Mouse (Mus musculus) adrenal gland, adult 2 months (tissue): ENCODE measurements around the gene Dap3. TPM values are rescaled to one million over a fixed set of nuclear protein-coding genes. Genes with fewer than 3 reads are reported as not detected.

ENCODE experiments used
- DNase-seq: peaks from one replicate; pipeline ENCODE4 v3.0.0; 2021
- long read RNA-seq: library from polyadenylated mRNA; stranded (forward); transcript quantifications from one replicate; pipeline ENCODE4 v2.0.0, GENCODE M21; 2021
- polyA plus RNA-seq: library from polyadenylated mRNA; depleted of rRNA; stranded (reverse); fragments of >200 nt; gene quantifications from 2 replicates; pipeline ENCODE4 v1.2.3, GENCODE M21; 2012; rRNA removed
- total RNA-seq, 2 experiments: library from RNA; stranded (reverse); gene quantifications; 2 replicates each; pipeline ENCODE4 v1.2.3; 2021

Gene Dap3
- 100 to 1,000 TPM; 129 to 130 TPM for total RNA-seq
- polyA plus RNA-seq = 26.2 and 30.4 TPM in 2 replicates
- long read RNA-seq, full-length matches to known transcripts = 52 of 68 reads
- long read RNA-seq, partial matches to known transcripts = 2 of 68 reads
- long read RNA-seq, other reads (novel, unspliced or antisense) = 14 of 68 reads

DNA sequence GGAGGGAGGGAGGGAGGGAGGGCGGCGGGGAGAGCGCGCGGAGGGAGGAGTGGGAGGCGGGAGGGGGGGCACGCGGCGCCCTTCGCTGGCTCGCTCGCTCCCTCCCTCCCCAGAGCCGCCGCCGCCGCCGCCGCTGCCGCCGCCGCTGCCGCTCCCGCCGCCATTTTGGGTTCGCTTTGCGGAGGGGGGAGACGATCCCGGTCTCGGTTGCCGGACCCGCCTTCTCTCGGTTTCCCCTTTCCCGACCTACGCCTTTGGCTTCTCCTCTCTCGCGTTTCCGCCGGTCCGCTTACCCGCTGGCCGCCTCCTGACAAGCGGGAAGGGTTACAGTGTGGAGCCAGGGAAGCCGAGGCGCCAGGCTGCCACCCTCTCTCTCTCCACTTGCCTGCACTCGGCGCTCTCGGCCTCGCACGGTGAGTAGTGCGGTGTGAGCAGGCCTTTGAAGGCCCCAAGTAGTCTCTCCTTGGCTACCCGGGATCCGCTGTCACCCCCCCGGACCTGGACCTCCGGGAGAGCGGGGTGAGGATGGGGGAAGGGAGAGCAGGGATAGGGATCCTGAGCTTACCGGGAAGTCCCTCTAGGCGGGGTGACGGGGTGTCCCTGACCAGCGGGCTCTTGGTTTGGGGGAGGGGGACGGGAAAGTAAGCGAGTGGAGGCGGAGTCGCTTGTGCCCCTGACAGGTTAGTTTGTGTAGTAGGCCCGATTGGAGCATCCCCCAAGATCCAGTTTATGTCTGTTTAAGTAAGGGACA lies at the start of gene Dap3, which contains the start of gene Ash1l:
Gene Dap3 (minus strand): TSS at position 606 of the 751 bp plus-strand sequence.
Gene Ash1l (plus strand): TSS at position 47 of the 751 bp plus-strand sequence.
- DNase-seq = peak; percentile 91

DNA sequence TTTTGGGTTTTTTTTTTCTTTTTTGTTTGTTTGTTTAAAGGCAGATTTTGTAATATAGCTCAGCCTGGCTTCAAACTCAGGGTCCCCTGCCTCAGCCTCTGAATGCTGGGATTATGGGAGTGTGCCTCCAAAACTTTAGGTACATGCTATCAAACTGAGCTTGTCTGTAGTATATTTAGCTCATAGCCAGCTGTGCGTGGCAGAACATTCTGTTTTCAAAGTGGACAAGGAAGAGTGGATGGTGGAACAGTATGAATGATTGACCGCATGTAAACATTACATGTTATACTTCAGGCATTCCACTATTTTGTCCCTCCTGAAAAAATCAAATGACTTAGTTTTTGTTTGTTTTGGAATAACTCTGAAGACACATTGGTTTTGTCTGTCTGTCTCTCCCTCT lies 41.8 kb upstream of the Dap3 start:
- DNase-seq = no peak

DNA sequence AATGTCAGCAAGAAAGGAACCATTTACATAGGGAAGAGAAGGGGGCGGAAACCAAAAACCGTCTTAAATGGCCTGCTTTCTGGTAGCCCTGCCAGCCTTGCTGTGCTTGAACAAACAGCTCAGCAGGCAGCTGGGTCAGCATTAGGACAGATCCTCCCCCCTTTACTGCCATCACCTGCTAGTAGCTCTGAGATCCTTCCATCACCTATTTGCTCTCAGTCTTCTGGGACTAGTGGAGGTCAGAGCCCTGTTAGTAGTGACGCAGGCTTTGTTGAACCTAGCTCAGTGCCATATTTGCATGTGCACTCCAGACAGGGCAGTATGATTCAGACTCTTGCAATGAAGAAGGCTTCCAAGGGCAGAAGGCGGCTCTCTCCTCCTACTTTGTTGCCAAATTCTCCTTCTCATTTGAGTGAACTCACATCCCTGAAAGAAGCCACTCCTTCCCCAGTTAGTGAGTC lies 33.0 kb upstream of the Dap3 start:
- DNase-seq = peak; percentile 83

DNA sequence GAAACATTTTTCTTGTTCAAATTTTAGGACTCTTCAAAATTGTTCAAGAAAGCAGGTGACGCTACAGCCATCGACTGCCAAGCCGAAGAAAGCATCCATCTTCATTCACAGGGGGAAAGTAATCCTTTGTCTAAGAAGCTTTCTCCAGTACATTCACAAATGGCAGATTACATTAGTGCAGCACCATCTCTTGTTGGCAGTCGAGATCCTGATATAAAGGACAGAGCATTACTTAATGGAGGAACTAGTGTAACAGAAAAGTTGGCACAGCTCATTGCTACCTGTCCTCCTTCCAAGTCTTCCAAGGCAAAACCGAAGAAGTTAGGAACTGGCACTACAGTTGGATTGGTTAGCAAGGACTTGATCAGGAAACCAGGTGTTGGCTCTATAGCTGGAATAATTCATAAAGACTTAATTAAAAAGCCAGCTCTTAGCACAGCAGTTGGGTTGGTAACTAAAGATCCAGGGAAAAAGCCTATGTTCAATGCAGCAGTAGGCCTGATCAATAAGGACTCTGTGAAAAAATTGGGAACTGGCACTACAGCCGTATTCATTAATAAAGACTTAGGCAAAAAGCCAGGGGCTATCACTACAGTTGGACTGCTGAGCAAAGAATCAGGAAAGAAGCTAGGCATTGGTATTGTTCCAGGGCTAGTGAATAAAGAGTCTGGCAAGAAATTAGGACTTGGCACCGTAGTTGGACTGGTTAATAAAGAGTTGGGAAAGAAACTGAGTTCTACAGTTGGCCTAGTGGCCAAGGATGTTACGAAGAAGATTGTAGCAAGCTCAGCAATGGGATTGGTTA lies 30.4 kb upstream of the Dap3 start:
- DNase-seq = peak; percentile 39

DNA sequence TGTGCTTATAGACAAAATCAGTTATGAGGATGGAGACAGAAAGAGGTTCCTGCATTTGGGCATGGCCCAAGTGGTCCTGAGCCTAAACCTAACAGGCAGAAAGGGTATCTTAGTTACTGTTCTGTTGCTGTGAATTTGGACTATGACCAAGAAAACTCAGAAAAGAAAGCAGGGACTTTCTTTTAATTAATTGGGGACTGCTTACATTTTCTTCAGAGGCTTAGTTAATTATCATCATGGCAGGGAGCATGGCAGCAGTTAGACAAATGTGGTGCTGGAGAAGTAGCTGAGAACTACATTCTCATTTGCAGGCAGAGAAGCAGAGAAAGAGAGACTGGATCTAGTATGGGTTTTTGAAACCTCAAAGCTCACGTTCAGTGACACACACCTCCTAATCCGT lies 24.0 kb upstream of the Dap3 start:
- DNase-seq = no peak

DNA sequence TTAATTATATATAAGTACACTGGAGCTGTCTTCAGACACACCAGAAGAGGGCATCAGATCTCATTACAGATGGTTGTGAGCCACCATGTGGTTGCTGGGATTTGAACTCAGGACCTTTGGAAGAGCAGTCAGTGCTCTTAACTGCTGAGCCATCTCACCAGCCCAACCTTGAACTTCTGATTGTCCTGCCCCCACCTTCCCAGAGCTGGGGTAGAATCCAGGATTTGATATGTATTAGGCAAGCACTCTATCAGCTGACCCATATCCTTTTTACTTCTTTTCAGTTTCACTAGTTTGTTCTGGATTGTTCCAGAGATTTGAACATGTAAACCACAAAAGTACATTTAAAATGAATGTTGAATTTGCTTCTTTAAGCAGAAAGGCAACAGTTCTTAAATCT lies 12.2 kb upstream of the Dap3 start:
- DNase-seq = peak; percentile 28

DNA sequence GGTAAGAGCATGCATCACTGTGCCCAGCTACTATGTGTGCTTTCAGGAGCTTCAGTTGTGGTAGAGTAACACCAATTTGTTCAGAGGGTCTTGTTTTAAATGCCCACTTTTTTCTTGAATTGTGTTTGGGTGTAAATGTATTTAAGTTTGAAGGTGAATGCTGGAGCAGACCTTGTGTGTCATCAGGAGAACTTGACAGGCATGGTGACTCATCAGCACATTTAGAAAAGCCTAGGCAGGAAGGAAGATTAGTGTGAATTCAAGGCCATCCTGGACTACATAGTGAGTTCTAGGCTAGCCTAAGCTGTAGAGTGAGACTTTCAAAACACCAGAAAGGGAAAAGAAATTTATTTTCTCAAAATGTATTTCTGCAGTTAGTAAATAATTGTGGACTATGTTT lies 2.8 kb upstream of the Dap3 start:
- DNase-seq = peak; percentile 28

DNA sequence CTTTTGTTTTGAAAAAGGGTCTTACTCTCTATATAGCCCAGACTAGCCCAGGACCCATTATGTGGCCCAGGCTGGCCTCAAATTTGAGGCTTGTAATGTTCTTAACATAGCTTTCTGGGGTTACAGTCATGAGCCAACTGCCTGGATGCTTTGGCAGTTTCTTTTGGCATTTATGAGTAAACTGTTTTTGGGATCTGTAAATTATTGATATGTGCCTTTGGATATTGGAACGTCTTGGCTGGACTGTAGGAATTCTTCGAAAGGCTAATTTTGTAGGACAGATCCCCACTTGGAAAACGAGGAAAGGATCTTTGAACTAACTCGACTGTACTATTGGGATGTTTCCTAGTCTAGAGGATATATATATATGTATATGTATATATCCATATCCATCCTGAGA lies 2.3 kb upstream of the Dap3 start:
- no peak for DNase-seq

DNA sequence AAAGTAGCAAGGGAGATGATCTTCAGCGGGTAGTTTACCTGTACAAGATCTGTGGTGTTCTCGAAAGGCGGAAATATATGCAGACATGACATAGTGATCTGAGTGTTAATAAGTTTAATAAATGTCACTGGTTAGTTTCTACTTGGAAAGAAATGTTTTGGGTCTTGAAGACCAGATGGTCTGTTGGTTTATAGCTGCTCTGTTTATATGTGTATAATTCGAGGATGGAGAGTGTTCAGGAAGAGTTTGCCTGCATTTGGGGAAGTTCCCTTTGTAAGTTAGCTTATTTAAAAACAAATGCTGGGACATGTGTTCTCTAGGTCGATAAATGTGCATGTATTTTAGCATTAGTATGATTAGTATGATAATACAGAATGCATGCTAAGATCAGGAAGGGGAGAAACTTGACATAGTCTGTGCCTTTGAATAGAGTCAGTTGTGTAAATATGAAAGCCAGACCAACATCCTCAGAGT lies 383 bp upstream of the Dap3 start:
- no peak for DNase-seq

DNA sequence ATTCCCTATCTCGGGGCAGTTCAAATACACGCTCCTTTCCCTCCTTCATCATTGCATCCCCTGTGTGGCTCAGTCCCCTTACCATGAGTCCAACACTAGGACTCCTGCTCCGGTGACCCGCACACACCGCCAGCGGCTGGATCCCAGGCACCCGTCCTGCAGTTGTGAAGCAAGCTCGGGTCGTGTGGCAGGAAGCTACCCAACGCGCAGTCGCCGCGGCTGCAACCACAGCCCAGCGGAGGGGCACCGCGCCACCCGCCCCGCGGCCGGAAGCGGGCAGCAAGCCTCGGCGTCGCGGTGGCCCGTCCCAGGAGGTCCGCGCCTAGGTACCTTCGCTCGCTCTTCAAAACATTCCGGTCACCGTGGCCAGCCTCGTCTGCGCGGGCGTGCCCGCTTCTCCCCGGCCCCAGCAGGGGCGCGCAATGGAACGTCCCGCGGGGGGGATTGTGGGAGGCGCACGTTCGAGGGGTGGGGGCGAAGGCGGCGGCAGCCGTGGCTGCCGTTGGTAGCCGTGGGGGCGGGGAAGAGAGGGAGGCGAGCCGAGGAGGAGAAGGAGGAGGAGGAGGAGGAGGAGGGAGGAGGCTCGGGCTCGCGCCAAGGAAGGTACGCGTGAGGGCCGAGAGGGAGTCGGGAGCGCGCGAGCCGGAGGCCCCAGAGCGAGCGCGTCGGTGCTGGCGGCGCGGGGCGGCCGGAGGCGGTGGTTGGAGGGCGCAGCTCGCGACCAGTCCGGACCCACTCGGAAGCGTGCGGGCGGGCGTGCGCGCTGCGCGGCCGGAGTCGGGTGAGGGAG lies 1.0 kb downstream of the Dap3 start:
- DNase-seq = peak; percentile 95

DNA sequence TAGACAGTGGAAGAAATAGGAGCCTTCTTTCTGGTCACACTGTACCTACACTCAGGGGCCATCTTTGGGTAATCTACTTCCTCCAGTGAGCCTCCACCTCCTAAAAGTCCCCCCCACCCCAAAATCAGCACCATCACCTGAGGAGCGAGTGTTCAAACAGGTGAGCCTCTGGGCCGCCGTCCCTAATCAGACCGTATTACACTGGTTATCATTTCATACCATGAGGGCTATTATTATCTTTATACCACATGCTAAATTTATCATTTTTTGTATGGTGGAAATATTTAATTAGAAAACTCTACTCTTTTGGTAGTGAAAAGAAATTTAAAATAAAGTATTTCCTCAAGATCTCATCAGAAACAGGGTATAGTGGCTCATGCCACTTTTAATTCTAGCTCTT lies 6.9 kb downstream of the Dap3 start:
- DNase-seq = no peak

DNA sequence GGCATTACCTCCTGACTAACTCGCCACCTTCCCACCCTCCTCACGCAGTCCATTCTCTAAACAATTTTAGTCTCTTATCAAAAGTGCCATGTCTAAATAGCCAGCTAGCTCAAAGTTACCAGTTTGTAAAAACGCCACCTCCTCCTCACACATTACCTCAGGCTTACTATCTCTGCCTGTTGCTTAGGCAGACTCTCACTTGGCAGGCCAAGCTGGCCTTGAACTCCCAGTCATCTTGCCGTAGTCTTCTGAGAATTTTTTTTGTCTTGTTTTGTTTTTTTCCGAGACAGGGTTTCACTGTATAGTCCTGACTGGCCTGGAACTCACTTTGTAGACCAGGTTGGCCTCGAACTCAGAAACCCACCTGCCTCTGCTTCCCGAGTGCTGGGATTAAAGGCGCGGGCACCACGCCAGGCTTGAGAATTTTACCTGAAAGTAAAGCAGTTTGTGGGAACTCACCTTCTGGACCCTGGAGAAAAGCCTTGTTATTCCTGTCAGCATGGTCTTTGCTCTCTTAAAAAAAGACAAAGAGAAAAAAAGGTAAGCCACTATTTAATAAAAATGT lies 8.6 kb downstream of the Dap3 start:
- peak; percentile 62 for DNase-seq

DNA sequence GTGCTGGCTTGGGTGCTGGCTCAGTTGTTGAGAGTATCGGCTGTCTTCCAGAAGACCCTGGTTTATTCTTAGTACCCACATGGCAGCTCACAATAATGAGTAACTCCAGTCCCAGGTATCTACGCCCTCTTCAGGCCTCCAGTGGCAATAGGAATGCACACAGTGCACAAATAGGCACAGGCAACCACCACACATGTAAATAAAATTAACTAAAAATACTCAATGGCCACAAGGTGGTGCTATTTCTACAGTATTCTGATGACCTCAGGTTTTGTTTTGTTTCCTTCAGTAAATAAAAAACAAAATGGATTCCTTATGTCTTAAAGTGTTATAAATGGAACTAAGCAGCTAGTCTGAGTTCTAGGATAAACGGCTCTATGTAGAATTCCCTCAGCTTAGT lies 11.2 kb downstream of the Dap3 start:
- no peak for DNase-seq

DNA sequence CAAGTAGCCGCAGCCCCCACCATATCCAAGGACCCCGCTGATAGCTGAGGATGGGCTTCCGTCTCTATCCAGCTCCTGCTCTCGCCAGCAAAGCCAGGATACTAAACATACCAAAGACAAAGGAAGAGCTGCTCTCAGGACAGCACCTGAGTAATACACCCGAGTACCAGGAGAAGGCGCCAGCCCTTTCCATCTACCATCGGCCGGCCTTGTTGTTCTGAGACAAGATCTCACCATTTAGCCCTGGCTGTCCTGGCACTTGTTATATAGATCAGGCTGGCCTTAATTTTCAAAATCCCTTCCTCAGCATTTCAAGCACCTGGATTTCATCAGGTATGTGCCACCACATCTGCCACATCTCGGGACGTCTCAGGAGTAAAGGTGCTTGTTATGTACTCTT lies 11.9 kb downstream of the Dap3 start:
- DNase-seq = no peak

DNA sequence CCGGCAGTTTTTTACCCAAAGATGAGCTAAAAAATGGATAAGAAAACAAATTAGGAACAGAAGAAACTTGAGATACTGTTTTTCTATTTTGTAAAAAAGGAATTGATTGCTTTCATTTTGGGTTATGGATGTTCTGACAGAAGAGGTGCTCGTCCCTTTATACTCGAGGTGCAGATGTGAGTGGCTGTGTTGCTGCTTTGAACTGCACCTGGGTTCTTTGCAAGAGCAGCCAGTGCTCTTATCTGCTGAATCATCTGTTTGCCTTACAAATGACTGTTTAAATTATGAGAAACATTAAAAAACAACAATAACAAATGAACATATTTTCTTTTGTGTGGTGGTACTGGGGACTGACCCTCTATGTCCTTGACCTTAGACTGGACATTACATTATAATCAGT lies 21.5 kb downstream of the Dap3 start:
- no peak for DNase-seq

DNA sequence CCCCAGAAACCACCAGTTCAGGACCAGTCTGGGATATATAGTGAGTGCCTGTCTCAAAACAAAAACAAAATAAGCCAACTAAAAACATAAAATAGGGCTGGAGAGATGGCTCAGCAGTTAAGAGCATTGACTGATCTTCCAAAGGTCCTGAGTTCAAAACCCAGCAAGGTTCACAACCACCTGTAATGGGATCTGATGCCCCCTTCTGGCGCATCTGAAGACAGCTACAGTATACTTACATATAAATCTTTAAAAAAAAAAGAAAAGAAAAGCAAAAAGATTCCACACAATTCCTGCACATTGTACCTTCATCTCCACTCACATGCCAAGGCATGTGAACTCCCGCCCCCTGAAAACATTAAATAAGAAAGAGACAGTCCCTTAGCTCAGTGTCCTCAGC lies 25.3 kb downstream of the Dap3 start:
- no peak for DNase-seq

DNA sequence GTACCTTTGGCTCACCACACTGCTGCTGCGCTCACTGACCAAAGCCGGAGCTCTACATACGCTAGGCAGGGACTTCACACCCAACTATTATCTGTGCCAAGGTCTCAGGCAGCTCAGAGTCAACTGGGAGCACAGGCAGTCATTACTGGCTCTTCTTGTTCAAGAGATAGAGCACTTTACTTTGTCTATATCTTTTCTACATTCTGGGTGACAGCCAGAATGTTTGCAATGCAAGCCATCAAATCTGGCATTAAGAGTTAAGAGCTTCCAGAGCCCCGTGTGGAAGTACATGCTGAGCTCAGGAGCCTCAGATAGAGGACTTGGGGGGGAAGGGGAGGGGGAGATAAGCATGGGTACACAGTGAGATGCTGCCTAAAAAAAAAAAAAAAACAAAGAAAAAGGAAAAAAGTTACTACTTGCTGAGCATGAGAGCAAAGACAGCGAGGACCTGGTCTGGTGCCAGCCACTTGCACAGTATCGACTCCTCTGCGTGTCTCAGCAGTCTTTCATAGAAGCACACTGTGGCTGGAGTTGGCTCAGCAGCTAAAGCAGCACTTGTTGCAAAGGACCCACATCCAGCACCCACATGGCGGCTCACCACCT lies 26.9 kb downstream of the Dap3 start:
- peak; percentile 69 for DNase-seq

DNA sequence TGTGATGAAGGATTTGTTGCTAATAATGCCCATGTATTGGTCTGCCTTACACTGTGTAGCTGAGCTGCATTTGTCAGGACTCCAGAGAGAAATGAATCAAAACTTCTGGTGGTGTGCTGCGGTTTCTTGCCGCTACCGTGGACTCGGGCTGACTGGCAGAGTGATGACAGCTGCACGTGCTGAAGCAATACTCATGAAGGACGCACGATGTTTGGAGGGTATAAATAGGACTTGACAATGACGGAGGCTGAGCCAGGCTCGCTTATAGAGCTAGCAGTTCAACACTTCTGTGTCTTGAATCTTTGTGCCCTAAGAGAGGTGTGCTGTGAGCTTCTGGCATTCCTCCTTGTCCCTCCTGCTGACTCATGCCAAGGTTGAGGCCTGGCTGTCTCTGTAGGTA lies 29.6 kb downstream of the Dap3 start:
- no peak for DNase-seq

DNA sequence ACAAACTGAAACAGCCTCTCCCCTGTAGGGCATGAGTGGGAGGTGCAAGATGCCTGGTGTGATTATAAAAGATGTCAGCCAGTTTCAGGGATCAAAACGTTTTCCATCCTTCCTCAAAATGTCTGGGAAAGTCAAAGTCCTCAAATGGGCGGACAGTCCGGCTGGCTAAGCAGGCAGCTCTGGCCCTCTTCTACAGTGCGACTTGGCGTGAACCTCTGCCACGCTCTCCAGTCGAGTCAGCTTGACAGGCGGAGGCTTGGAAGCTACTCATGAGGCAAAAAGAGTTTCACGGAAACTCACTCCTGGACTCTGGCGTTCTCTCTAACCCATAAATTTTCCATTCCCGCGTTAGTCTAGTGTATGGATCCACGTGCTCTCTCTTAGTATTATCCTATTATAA lies 32.0 kb downstream of the Dap3 start:
- no peak for DNase-seq

DNA sequence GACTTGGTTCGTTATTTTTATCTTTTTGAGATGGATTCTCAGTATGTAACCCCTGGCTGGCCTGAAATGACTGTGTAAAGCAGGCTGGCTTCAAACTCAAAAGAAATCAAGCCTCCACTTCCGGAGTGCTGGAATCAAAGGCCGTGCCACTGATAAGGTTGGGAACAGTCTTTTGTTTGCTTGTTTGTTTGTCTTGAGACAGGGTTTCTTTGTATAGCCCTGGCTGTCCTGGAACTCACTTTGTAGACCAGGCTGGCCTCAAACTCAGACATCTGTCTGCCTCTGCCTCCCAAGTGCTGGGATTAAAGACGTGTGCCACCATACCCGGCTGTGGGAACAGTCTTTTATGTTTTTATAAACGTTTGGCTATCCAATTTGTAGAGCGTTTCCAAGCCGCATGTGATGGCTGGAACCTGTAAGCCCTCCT lies 36.6 kb downstream of the Dap3 start:
- no peak for DNase-seq
